Mouse (Mus musculus): ENCODE measurements around the gene Cd209c. TPM values are rescaled to one million over a fixed set of nuclear protein-coding genes. Genes with fewer than 3 reads are reported as not detected.

The Cd209c gene
- 0.59 and 0.68 TPM in 2 replicates for polyA plus RNA-seq (2015; fragmentation: Nextera tagmentation; extraction: Ambion mirVana)

GRCm38 (mm10) chr8:3954646-3955045, at the start of gene Cd209c:
Gene Cd209c, minus strand, starts transcription at chr8:3954746.
- Histone ChIP-seq H3K9ac (no peak within 1 kb of the TSS), H3K27me3 (no peaks in the 10 kb centered on the region), H3K4me3 (replicated peaks) (no peak within 1 kb of the TSS), H3K4me2 (replicated peaks) (no peak within 1 kb of the TSS), H3K27ac (replicated peaks) (no peak within 1 kb of the TSS), H3K36me3 (no peaks in the 10 kb centered on the region), H3K9me3 (replicated peaks) (no peaks in the 10 kb centered on the region; the same call in 1 of the 2 replicates), H3K4me1 (no peaks in the 10 kb centered on the region)
- WGBS = 79% methylated on average over 1 of the region's 1 CpGs
- ATAC-seq (ENCODE audit: insufficient number of reproducible peaks, low FRiP score, low TSS enrichment, low read depth) = no peak

GRCm38 (mm10) chr8:3994219-3994618, 39.7 kb upstream of the Cd209c start:
- no peaks in the 10 kb centered on the region for H3K36me3 ChIP-seq
- no peak for ATAC-seq (ENCODE audit: insufficient number of reproducible peaks, low FRiP score, low TSS enrichment, low read depth)
- H3K4me1 ChIP-seq = no peaks in the 10 kb centered on the region
- no peaks in the 10 kb centered on the region for H3K9me3 ChIP-seq (replicated peaks)
- H3K27ac ChIP-seq (replicated peaks) = no peak overlapping the region
- no peak overlapping the region for H3K4me3 ChIP-seq (replicated peaks)
- no peaks in the 10 kb centered on the region; the same call in 1 of the 2 replicates for H3K27me3 ChIP-seq
- H3K4me2 ChIP-seq (replicated peaks) = peak overlapping the region; percentile 17; the same call in 1 of the 2 replicates
- H3K9ac ChIP-seq = no peak overlapping the region
- 31% methylated on average over 42 of the region's 42 CpGs for WGBS

GRCm38 (mm10) chr8:3956037-3956436, 1.5 kb upstream of the Cd209c start:
- WGBS = 71% methylated on average over 1 of the region's 1 CpGs
- ATAC-seq (ENCODE audit: insufficient number of reproducible peaks, low FRiP score, low TSS enrichment, low read depth) = no peak
- Histone ChIP-seq H3K4me1 (no peaks in the 10 kb centered on the region), H3K9me3 (replicated peaks) (no peaks in the 10 kb centered on the region; the same call in 1 of the 2 replicates), H3K4me2 (replicated peaks) (no peak overlapping the region), H3K27ac (replicated peaks) (no peak overlapping the region), H3K4me3 (replicated peaks) (no peak overlapping the region), H3K27me3 (no peaks in the 10 kb centered on the region), H3K9ac (no peak overlapping the region), H3K36me3 (no peaks in the 10 kb centered on the region)

GRCm38 (mm10) chr8:3940023-3940422, 14.5 kb downstream of the Cd209c start:
- Histone ChIP-seq H3K4me2 (replicated peaks) (no peak overlapping the region), H3K27ac (replicated peaks) (no peak overlapping the region), H3K4me1 (no peaks in the 10 kb centered on the region), H3K27me3 (no peaks in the 10 kb centered on the region), H3K9me3 (replicated peaks) (no peaks in the 10 kb centered on the region), H3K4me3 (replicated peaks) (no peak overlapping the region), H3K9ac (no peak overlapping the region), H3K36me3 (no peaks in the 10 kb centered on the region)
- 96% methylated on average over 3 of the region's 3 CpGs for WGBS
- no peak for ATAC-seq (ENCODE audit: insufficient number of reproducible peaks, low FRiP score, low TSS enrichment, low read depth)

- no peak within 1 kb of the TSS for H3K4me3 ChIP-seq (replicated peaks)
- no peak within 1 kb of the TSS for H3K9ac ChIP-seq
- ATAC-seq (ENCODE audit: insufficient number of reproducible peaks, low FRiP score, low TSS enrichment, low read depth) = no peak
- H3K9me3 ChIP-seq (replicated peaks) = no peaks in the 10 kb centered on the region
- no peaks in the 10 kb centered on the region for H3K27me3 ChIP-seq
- no peaks in the 10 kb centered on the region for H3K4me1 ChIP-seq
- H3K27ac ChIP-seq (replicated peaks) = no peak within 1 kb of the TSS
- no peaks in the 10 kb centered on the region for H3K36me3 ChIP-seq
- WGBS = 78% methylated on average over 3 of the region's 3 CpGs
- H3K4me2 ChIP-seq (replicated peaks) = no peak within 1 kb of the TSS
These were observed 27.8 kb downstream of the Cd209c start, which contains the start of gene Cd209b for GRCm38 (mm10) chr8:3926744-3927143. Gene Cd209b, minus strand, starts transcription at chr8:3926844.

Other genes starting within 250 kb of the Cd209c start
- gene Clec4g, start 234.1 kb downstream of the Cd209c start, polyA plus RNA-seq (2015; fragmentation: Nextera tagmentation; extraction: Ambion mirVana) = not detected in 2 replicates
- 0.22 and 0.61 TPM in 2 replicates for gene Cd209a, start 205.8 kb downstream of the Cd209c start, polyA plus RNA-seq (2015; fragmentation: Nextera tagmentation; extraction: Ambion mirVana)
- gene Cd209e, start 100.4 kb downstream of the Cd209c start, polyA plus RNA-seq (2015; fragmentation: Nextera tagmentation; extraction: Ambion mirVana) = not detected in 2 replicates
- not detected in 2 replicates for gene Cd209d, start 76.2 kb downstream of the Cd209c start, polyA plus RNA-seq (2015; fragmentation: Nextera tagmentation; extraction: Ambion mirVana)
- gene Cd209b, start 27.9 kb downstream of the Cd209c start, polyA plus RNA-seq (2015; fragmentation: Nextera tagmentation; extraction: Ambion mirVana) = not detected in 2 replicates
- not detected in 2 replicates for gene Cd209f, start 151.1 kb upstream of the Cd209c start, polyA plus RNA-seq (2015; fragmentation: Nextera tagmentation; extraction: Ambion mirVana)
- gene Cd209g, start 179.4 kb upstream of the Cd209c start, polyA plus RNA-seq (2015; fragmentation: Nextera tagmentation; extraction: Ambion mirVana) = not detected in 2 replicates
- gene Evi5l, start 211.8 kb upstream of the Cd209c start, polyA plus RNA-seq (2015; fragmentation: Nextera tagmentation; extraction: Ambion mirVana) = 26.9 and 31.7 TPM in 2 replicates